Mouse (Mus musculus) liver, embryonic 11.5 days (tissue): ENCODE results near the gene Il17a. TPM values are rescaled to one million over a fixed set of nuclear protein-coding genes. Genes with fewer than 3 reads are reported as not detected.

ENCODE experiments used
- ATAC-seq: fragments of 200-750 bp; cut with Nextera tagmentation; replicated peaks from 2 replicates; pipeline ENCODE4 v1.8.0; 2017; ENCODE audit warnings: moderate number of reproducible peaks, mild to moderate bottlenecking, moderate TSS enrichment, moderate library complexity; ENCODE audit not compliant: low FRiP score
- DNase-seq: peaks from one replicate; pipeline ENCODE4 v3.0.0-alpha.2; 2017; ENCODE audit warnings: low spot score
- H3K27ac ChIP-seq: fragments of 300-500 bp; sonication (generic); 2 replicates; pipeline ENCODE4 v1.5.1; 2014; ENCODE audit warnings: mild to moderate bottlenecking, low read depth, low read length, control low read depth
- H3K27me3 ChIP-seq: fragments of 300-500 bp; sonication (generic); replicated peaks from 2 replicates; pipeline ENCODE4 v1.6.1; 2014; ENCODE audit warnings: low read length, mixed read lengths; ENCODE audit not compliant: control insufficient read depth, insufficient read depth
- H3K36me3 ChIP-seq: fragments of 300-500 bp; sonication (generic); 2 replicates; pipeline ENCODE4 v1.6.1; 2014; ENCODE audit warnings: mild to moderate bottlenecking, low read length, moderate library complexity, mixed read lengths; ENCODE audit not compliant: control insufficient read depth, insufficient read depth
- H3K4me1 ChIP-seq: fragments of 300-500 bp; sonication (generic); replicated peaks from 2 replicates; pipeline ENCODE4 v1.6.1; 2014; ENCODE audit warnings: low read length, mixed read lengths; ENCODE audit not compliant: control insufficient read depth, insufficient read depth
- H3K4me2 ChIP-seq: fragments of 300-500 bp; sonication (generic); 2 replicates; pipeline ENCODE4 v1.6.1; 2014; ENCODE audit warnings: mild to moderate bottlenecking, control low read depth, moderate library complexity
- H3K4me3 ChIP-seq: fragments of 300-500 bp; sonication (generic); 2 replicates; pipeline ENCODE4 v1.5.1; 2014; ENCODE audit warnings: low read depth, low read length, control low read depth
- H3K9ac ChIP-seq: fragments of 300-500 bp; sonication (generic); 2 replicates; pipeline ENCODE4 v1.6.1; 2014; ENCODE audit warnings: low read depth, low read length, control low read depth
- H3K9me3 ChIP-seq: fragments of 300-500 bp; sonication (generic); 2 replicates; pipeline ENCODE4 v1.6.1; 2016; ENCODE audit warnings: low read length, inconsistent platforms, mixed read lengths; ENCODE audit not compliant: control insufficient read depth
- WGBS: fragments of 180-500 bp; shearing (Covaris S2); extraction: QIAGEN DNeasy Blood & Tissue Kit; methylation state at CpG from one replicate; pipeline ENCODE4 v1.1.7; 2014; 5-methylcytosine and 5-hydroxymethylcytosine counted together
- polyA plus RNA-seq: library from polyadenylated mRNA; unstranded; fragments of >200 nt; fragmentation: Nextera tagmentation; extraction: Ambion mirVana; gene quantifications from 2 replicates; pipeline ENCODE4 v1.2.1, GENCODE M21; 2014

Gene Il17a
- not detected in 2 replicates for polyA plus RNA-seq

DNA sequence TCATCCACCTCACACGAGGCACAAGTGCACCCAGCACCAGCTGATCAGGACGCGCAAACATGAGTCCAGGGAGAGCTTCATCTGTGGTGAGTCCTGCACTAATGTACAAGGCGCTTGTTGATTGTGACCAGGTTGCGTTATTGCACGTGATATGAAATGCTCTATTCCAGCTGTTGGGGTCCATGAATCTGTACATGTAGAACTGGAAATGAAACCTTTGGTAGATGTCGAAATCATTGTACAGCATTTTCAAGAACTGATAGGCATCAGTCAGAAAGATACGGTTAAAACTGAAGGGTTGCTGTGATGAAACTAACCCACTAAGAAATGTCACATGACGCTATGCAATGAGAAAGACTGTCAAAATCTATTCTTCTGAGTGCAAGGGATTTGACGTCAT, at the start of gene Il17a:
Gene Il17a (plus strand): TSS at position 3 of the 400 bp plus-strand sequence.
- no peak for DNase-seq
- H3K4me1 ChIP-seq, result no peaks in the 10 kb centered on the region
- H3K4me3 ChIP-seq, result no peak within 1 kb of the TSS
- H3K27ac ChIP-seq, result no peak within 1 kb of the TSS
- WGBS, result 87% methylated on average over 10 of the region's 10 CpGs
- no peaks in the 10 kb centered on the region; the same call in 1 of the 2 replicates for H3K9me3 ChIP-seq
- H3K9ac ChIP-seq, result no peak within 1 kb of the TSS
- no peak within 1 kb of the TSS for H3K4me2 ChIP-seq
- no peaks in the 10 kb centered on the region for H3K27me3 ChIP-seq
- ATAC-seq, result no peak
- no peaks in the 10 kb centered on the region for H3K36me3 ChIP-seq

GRCm38 (mm10) chr1:20682849-20683248, 47.9 kb upstream of the Il17a start:
- H3K4me2 ChIP-seq, result no peak overlapping the region
- no peak overlapping the region for H3K4me3 ChIP-seq
- H3K36me3 ChIP-seq, result no peaks in the 10 kb centered on the region
- no peaks in the 10 kb centered on the region for H3K9me3 ChIP-seq
- H3K27me3 ChIP-seq, result no peaks in the 10 kb centered on the region
- ATAC-seq, result no peak
- H3K27ac ChIP-seq, result no peak overlapping the region
- H3K9ac ChIP-seq, result no peak overlapping the region
- no peak for DNase-seq
- no peaks in the 10 kb centered on the region for H3K4me1 ChIP-seq

DNA sequence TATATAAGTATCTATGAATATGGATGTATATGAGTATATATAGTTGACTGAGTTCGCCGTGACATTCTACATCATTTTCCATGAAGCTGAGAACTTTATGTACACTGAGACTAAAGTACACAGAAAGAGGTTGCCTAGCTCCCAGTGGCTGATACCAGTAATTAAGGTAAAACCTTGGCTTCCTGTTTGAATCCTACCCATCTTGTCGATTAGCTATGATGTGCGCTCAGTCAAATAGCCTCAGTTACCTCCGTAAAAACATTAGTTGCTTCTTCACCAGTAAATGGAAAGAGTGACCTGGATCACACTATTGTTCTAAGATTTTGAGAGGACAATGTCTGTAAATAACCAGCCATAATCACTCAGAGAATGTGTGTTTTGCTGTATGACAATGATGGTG, 47.3 kb upstream of the Il17a start:
- Histone ChIP-seq H3K27ac (no peak overlapping the region), H3K9ac (no peak overlapping the region), H3K4me3 (no peak overlapping the region), H3K36me3 (no peaks in the 10 kb centered on the region), H3K4me2 (no peak overlapping the region), H3K9me3 (no peaks in the 10 kb centered on the region), H3K4me1 (no peaks in the 10 kb centered on the region), H3K27me3 (no peaks in the 10 kb centered on the region)
- 87% methylated on average over 5 of the region's 5 CpGs for WGBS
- DNase-seq (no peak), ATAC-seq (no peak)

DNA sequence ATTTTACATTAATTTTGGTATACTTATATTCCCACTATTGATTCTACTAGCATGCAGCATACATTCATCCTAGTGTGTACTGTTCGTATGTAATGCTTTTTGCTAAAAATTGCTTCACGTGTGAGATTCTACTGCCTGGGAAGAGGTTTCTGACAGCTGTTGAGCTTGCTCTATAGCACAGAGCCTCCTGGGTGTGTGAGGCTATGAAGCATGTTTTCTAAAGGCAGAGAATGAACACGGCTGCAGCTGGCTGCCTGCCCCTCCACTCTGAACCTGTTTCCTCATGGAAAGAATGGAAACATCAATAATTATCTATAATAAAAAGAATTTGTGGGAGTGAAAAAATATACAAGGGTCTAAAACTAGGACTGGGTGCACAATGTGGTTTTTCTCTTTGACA, 46.9 kb upstream of the Il17a start:
- WGBS, result 81% methylated on average over 3 of the region's 3 CpGs
- Histone ChIP-seq H3K9me3 (no peaks in the 10 kb centered on the region), H3K4me3 (no peak overlapping the region), H3K4me2 (no peak overlapping the region), H3K36me3 (no peaks in the 10 kb centered on the region), H3K9ac (no peak overlapping the region), H3K27ac (no peak overlapping the region), H3K27me3 (no peaks in the 10 kb centered on the region), H3K4me1 (no peaks in the 10 kb centered on the region)
- no peak for ATAC-seq
- DNase-seq, result no peak

- H3K36me3 ChIP-seq, result no peaks in the 10 kb centered on the region
- no peak for DNase-seq
- H3K4me2 ChIP-seq, result no peak overlapping the region
- no peaks in the 10 kb centered on the region for H3K27me3 ChIP-seq
- no peak overlapping the region for H3K27ac ChIP-seq
- 89% methylated on average over 3 of the region's 3 CpGs for WGBS
- no peaks in the 10 kb centered on the region for H3K9me3 ChIP-seq
- no peak overlapping the region for H3K9ac ChIP-seq
- ATAC-seq, result no peak
- H3K4me1 ChIP-seq, result no peaks in the 10 kb centered on the region
- no peak overlapping the region for H3K4me3 ChIP-seq
Measured at GRCm38 (mm10) chr1:20684403-20684802, 46.3 kb upstream of the Il17a start.

- H3K36me3 ChIP-seq, result no peaks in the 10 kb centered on the region
- no peaks in the 10 kb centered on the region for H3K9me3 ChIP-seq
- DNase-seq (no peak), ATAC-seq (no peak)
- H3K27me3 ChIP-seq, result no peaks in the 10 kb centered on the region
- H3K4me1 ChIP-seq, result no peaks in the 10 kb centered on the region
- WGBS, result 81% methylated on average over 2 of the region's 2 CpGs
- no peak overlapping the region for H3K27ac ChIP-seq
- no peak overlapping the region for H3K4me2 ChIP-seq
- H3K9ac ChIP-seq, result no peak overlapping the region
- H3K4me3 ChIP-seq, result no peak overlapping the region
Measured at GRCm38 (mm10) chr1:20685393-20685792, 45.3 kb upstream of the Il17a start.

- no peak for DNase-seq
- WGBS, result 85% methylated on average over 4 of the region's 4 CpGs
- ATAC-seq, result no peak
- Histone ChIP-seq H3K27me3 (no peaks in the 10 kb centered on the region), H3K9ac (no peak overlapping the region), H3K4me1 (no peaks in the 10 kb centered on the region), H3K36me3 (no peaks in the 10 kb centered on the region), H3K27ac (no peak overlapping the region), H3K9me3 (no peaks in the 10 kb centered on the region), H3K4me3 (no peak overlapping the region), H3K4me2 (no peak overlapping the region)
Measured at GRCm38 (mm10) chr1:20685907-20686306, 44.8 kb upstream of the Il17a start.

GRCm38 (mm10) chr1:20691336-20691735, 39.4 kb upstream of the Il17a start:
- Histone ChIP-seq H3K36me3 (no peaks in the 10 kb centered on the region), H3K9me3 (no peaks in the 10 kb centered on the region), H3K27ac (no peak overlapping the region), H3K27me3 (no peaks in the 10 kb centered on the region), H3K9ac (no peak overlapping the region), H3K4me2 (no peak overlapping the region), H3K4me3 (no peak overlapping the region), H3K4me1 (no peaks in the 10 kb centered on the region)
- ATAC-seq (no peak), DNase-seq (no peak)
- 89% methylated on average over 8 of the region's 8 CpGs for WGBS

DNA sequence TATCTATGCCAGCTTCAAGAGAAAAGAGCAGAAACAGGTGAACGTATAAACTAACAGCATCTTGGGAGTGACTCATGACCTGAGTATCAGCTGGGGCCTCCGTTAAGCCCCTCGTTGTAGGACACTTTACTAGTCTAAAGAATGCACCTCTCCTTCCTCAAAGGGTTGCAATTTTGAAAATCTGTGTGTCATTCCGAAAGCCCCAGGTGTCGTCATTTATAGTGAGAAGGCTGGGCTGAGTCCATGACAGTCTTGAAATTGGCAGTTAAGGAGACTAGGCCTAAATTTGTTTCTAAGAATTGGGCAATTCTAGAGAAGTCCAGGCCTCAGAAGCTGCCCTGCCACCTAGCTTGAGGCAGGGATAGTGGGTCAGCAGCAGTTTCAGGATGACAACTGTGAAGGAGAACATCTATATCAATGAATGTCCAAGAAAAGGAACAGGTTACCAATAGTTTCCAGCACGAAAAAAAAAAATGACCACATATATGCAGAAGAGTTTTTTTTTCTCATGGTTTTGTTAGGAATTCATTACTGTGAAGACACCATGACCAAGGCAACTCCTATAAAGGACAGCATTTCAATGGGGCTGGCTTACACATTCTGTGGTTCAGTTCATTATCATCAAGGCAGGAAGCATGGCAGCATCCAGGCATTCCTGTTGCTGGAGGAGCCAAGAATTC, 36.9 kb upstream of the Il17a start:
- 77% methylated on average over 6 of the region's 6 CpGs for whole genome bisulfite sequencing
- no peaks in the 10 kb centered on the region for H3K9me3 ChIP-seq

More for the DNA sequence above, 36.9 kb upstream of the Il17a start:
- Histone ChIP-seq H3K36me3 (no peaks in the 10 kb centered on the region), H3K9ac (no peak overlapping the region), H3K4me1 (no peaks in the 10 kb centered on the region), H3K4me2 (no peak overlapping the region), H3K4me3 (no peak overlapping the region), H3K27me3 (no peaks in the 10 kb centered on the region), H3K27ac (no peak overlapping the region)
- DNase-seq, result no peak
- no peak for ATAC-seq
